Mouse (Mus musculus) kidney, adult 2 months (tissue): ENCODE data around the gene Msh2.

ENCODE experiments used
- CTCF ChIP-seq: fragments of 200-500 bp; conservative IDR thresholded peaks from 2 replicates; pipeline ENCODE4 v1.5.1; 2011; ENCODE audit warnings: low read depth, mild to moderate bottlenecking, control low read depth, low read length, moderate library complexity, mixed read lengths; ENCODE audit not compliant: insufficient read depth, insufficient read length
- POLR2A ChIP-seq: fragments of 200-500 bp; IDR thresholded peaks from one replicate; pipeline ENCODE4 v1.6.1; 2011; ENCODE audit warnings: low read depth, low read length, control low read depth

DNA sequence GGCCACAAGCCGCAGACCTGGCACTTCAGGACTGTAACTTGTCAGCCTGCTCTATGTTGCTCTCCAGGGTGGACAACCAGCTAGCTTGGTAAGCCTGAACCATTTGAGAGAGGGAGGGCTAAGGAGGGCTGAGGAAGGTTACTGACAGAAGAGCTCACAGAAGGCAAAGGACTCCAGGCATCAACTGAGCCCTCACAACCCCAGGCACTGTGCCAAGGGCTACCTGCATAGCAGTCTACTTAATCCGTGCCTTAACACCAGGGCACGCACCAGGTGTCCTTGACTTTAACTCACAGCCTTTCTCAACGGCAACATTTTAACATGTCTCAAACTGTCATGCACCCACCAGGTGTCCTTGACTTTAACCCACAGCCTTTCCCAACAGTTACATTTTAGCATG is 88.2 kb downstream of the Msh2 start:
- no peak for TF ChIP-seq CTCF
- TF ChIP-seq POLR2A, result no peak
